Mouse (Mus musculus) left cerebral cortex, adult 6 months (tissue): Measurements from ENCODE around the gene Dnajc7. TPM values are rescaled to one million over a fixed set of nuclear protein-coding genes. Genes with fewer than 3 reads are reported as not detected.

ENCODE experiments used
- long read RNA-seq, 2 experiments: library from polyadenylated mRNA; unstranded; transcript quantifications; one replicate each; pipeline ENCODE4 v2.0.0; 2019 to 2020
- polyA plus RNA-seq: library from polyadenylated mRNA; unstranded; fragments of <200 nt; fragmentation: Nextera tagmentation; gene quantifications from 2 replicates; pipeline ENCODE4 v1.2.3, GENCODE M21; 2021

Dnajc7 gene
- 127 and 154 TPM in 2 replicates for polyA plus RNA-seq
- long read RNA-seq, experiment 1, transcript Dnajc7-201 (14 exons, 2,330 nt): major isoform, 508 of 588 reads
- long read RNA-seq, experiment 1, partial matches to known transcripts: 26 of 588 reads
- long read RNA-seq, experiment 1, other reads (novel, unspliced or antisense): 47 of 588 reads
- long read RNA-seq, experiment 2, transcript Dnajc7-201 (14 exons, 2,330 nt): major isoform, 137 of 204 reads
- long read RNA-seq, experiment 2, partial matches to known transcripts: 52 of 204 reads
- long read RNA-seq, experiment 2, other reads (novel, unspliced or antisense): 11 of 204 reads

DNA sequence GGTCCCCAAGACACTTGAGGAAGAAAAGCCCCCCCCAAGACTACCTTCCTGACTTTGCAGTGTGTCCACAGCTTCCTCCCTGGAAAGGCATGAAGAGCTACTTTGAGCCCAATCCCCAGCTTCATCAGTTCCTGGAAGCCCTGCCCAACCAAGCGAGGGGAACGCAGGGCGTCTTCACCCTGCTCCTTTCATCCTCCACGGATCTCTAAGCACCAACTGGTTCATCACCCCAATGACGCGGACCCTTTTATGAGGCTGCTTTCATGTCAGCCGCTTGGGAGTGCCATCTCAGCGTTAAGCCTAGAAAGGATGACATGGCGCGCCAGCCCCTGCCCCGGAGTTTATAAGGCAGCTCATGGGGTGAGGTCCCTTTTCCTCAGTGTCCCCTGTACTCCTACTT lies at the start of gene Dnajc7:
Gene Dnajc7, minus strand, starts transcription at position 187 of the 400 bp plus-strand sequence.

DNA sequence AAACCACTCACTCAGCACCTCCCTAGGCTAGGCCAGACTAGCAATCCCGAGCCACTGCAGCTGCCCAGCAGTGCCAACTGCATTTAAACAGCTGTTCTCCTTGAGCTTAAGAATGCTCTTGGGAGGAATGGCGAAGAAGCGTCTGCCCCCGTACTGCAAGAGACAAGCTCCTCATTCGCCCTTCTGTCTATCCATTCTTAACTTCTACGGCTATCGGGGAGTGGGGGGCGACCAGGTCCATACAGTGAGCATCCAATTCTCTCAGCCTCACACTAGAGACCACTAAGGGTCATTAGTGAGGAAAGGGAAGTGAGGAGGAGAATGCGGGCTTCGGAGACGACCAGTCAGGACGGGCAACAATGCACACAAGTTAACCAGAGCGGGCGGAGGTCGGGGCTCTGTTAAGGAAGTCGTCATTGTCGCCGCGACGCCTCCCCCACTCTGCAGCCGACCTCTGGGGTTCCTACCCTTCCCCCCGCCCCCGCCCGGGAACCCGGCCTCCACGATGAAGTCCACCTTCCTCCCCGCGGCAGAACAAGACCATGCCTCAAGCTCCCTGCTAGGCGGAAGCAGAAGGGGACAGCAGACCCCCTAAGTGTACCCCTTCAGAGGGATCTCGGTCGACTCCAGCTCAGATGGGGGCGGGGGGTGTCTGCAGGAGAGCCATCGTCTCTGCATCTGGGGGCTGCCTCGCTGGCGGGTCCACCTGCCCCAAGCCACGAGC lies 1.0 kb downstream of the Dnajc7 start, which contains the start of gene Nkiras2:
Gene Nkiras2, plus strand, starts transcription at position 484 of the 724 bp plus-strand sequence.

DNA sequence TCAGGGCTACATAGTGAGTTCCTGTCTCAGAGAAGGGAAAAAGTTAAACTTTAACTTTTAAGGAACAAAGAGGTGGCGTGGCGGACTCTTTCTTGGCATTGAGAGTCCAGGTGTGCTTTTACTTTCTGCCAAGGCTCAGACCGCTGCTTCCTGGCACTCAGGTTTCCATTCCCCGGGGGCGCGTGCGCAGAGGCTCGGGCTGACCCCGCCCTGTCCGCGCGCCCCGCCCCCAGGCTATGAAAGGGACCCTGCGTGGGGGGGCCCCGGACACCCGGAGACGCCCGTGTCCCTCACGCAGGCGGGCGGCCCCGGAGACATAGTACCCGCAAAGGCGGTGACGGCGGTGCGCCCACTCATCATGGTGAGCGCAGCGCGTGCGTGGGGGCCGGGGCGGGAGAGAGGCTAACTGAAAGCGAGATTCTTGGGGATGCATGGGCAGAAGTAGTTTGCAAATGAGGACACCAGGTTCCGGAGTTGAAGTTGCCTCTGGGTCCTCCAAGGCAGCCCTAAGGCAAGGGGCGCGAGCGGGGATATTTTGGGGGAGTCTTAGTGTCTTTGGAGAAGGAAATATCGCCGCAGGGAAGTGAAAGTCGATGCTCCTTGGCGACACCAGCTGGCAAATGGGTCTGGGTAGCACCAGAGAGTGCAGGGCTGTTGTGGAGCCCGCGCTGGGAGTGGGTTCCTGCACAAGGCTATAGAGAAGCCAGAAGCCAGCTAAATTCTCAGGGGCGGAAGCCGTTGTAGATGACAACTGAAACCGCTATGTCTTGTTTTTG lies 45.1 kb downstream of the Dnajc7 start, which contains the start of gene Cnp:
Gene Cnp, plus strand, starts transcription at position 197 of the 776 bp plus-strand sequence.

DNA sequence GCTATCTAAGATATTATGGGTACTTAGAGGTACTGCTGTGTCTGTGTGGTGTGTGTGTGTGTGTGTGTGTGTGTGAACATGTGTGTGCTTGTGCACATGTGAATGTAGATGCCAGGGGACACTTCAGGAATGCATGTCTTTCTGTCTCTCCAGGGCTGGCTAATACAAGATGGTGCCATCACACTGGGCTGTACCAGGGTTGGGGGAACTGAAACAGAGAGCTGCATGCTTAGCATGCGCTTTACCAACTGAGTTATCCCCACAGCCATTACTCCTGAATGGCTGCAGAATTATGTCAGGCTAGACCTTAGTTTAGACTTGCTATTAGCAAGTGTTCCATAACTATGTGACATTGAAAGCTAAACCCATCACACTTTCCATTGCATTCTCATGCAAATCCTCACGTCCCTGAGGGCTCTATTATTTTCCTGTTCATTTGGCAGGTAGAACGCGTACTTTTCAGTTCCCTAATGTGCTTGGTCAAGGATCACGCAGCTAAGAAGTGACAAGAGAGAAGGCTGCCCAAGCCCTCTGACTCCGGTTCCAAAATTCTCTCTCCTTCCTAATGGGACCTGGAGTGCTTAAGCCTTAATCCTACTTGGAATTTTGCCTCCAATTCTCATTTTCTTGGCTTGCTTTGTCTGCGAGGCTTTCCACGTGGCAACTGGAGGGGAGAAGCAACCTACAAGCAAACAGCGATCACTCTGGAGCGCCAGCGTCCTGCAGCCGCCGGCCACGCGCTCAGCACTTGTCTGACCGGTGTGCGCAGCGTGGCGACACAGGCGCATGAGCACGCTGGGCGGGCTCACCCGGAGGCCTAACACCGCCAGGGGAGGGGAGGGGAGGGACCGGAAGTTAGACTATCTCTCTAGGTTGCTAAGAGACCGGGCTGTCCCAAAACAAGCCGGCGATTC lies 74.9 kb downstream of the Dnajc7 start, which contains the start of gene Ttc25:
Gene Ttc25, plus strand, starts transcription at position 776 of the 914 bp plus-strand sequence.

Other genes starting within 250 kb of the Dnajc7 start
- 36.0 and 41.1 TPM in 2 replicates for gene Jup, start 222.4 kb downstream of the Dnajc7 start, polyA plus RNA-seq
- 16.7 and 16.8 TPM in 2 replicates for gene P3h4, start 205.3 kb downstream of the Dnajc7 start, polyA plus RNA-seq
- 5.2 and 6.7 TPM in 2 replicates for gene Fkbp10, start 204.5 kb downstream of the Dnajc7 start, polyA plus RNA-seq
- 50.8 and 54.8 TPM in 2 replicates for gene Nt5c3b, start 178.4 kb downstream of the Dnajc7 start, polyA plus RNA-seq
- gene Klhl10, start 178.3 kb downstream of the Dnajc7 start, polyA plus RNA-seq: 0.34 and 0.44 TPM in 2 replicates
- gene Klhl11, start 147.4 kb downstream of the Dnajc7 start, polyA plus RNA-seq: 14.7 and 17.5 TPM in 2 replicates
- 72.4 and 92.4 TPM in 2 replicates for gene Acly, start 92.2 kb downstream of the Dnajc7 start, polyA plus RNA-seq
- 0.95 and 1.1 TPM in 2 replicates for gene Ttc25, start 74.6 kb downstream of the Dnajc7 start, polyA plus RNA-seq
- gene Cnp, start 45.3 kb downstream of the Dnajc7 start, polyA plus RNA-seq: 359 and 428 TPM in 2 replicates
- gene Nkiras2, start 924 bp downstream of the Dnajc7 start, polyA plus RNA-seq: 14.5 and 16.5 TPM in 2 replicates
- gene Zfp385c, start 72.3 kb upstream of the Dnajc7 start, polyA plus RNA-seq: 0.04 and 0.23 TPM in 2 replicates
- gene Dhx58, start 84.1 kb upstream of the Dnajc7 start, polyA plus RNA-seq: 1.0 and 1.4 TPM in 2 replicates
- gene Kat2a, start 92.3 kb upstream of the Dnajc7 start, polyA plus RNA-seq: 14.8 and 32.0 TPM in 2 replicates
- 0.34 TPM in 1 of 2 replicates, not detected in the other for gene Hspb9, start 93.7 kb upstream of the Dnajc7 start, polyA plus RNA-seq
- gene Rab5c, start 118.0 kb upstream of the Dnajc7 start, polyA plus RNA-seq: 43.2 and 51.8 TPM in 2 replicates
- gene Kcnh4, start 139.8 kb upstream of the Dnajc7 start, polyA plus RNA-seq: 1.0 and 2.6 TPM in 2 replicates
- 0.51 and 1.3 TPM in 2 replicates for gene Hcrt, start 142.8 kb upstream of the Dnajc7 start, polyA plus RNA-seq
- 5.9 TPM in 2 replicates for gene Ghdc, start 150.8 kb upstream of the Dnajc7 start, polyA plus RNA-seq
- 4.1 and 5.4 TPM in 2 replicates for gene Stat5b, start 230.6 kb upstream of the Dnajc7 start, polyA plus RNA-seq
- 1.2 and 1.8 TPM in 2 replicates for gene Stat5a, start 239.2 kb upstream of the Dnajc7 start, polyA plus RNA-seq